Mouse (Mus musculus): ENCODE results near the gene Srgap1.

DNA sequence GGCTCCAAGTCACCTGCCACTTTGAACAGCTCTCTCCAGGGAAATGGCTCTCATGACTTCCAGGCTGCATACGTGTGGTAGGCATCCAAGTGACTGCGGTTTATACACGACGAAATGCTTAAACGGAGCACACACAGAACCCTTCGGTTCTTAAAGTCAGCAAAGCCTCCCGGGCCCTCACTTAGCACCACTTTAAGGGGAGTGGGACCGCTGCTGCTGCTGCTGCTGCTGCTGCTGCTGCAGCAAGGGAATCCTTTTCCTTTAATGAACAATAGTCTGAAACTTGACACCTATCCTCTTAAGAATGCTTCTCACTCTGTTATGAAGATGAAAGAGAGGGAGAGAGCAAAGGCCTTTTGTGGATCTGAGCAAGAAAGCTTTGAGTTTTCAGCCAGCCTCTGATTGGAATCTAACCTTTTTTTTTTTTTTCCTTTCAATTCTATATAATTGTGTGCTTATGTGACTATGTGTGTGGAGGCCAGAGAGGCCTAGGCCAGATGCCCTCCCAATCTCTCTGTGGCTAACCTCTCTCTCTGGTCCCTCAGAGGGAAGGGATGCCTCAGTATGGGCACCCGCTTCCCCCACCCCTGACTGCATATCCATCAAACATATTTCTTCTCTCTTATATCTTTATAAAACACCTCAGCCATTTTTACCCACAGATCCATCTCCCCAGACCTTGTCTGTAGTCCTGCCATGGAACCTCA is 161.4 kb downstream of the Srgap1 start:
- no peak for TF ChIP-seq CTCF (IDR thresholded peaks at IDR 0.05; ENCODE audit: borderline replicate concordance, extremely low read depth, insufficient read depth, insufficient read length)
- no peak for TF ChIP-seq POLR2A (IDR thresholded peaks at IDR 0.05; ENCODE audit: borderline replicate concordance, extremely low read depth, insufficient read depth, insufficient read length, poor library complexity, severe bottlenecking)

All from brain, embryonic 14.5 days (tissue).